8 mouse cellular contexts compared by ENCODE assay signal in the genomic region with DNA sequence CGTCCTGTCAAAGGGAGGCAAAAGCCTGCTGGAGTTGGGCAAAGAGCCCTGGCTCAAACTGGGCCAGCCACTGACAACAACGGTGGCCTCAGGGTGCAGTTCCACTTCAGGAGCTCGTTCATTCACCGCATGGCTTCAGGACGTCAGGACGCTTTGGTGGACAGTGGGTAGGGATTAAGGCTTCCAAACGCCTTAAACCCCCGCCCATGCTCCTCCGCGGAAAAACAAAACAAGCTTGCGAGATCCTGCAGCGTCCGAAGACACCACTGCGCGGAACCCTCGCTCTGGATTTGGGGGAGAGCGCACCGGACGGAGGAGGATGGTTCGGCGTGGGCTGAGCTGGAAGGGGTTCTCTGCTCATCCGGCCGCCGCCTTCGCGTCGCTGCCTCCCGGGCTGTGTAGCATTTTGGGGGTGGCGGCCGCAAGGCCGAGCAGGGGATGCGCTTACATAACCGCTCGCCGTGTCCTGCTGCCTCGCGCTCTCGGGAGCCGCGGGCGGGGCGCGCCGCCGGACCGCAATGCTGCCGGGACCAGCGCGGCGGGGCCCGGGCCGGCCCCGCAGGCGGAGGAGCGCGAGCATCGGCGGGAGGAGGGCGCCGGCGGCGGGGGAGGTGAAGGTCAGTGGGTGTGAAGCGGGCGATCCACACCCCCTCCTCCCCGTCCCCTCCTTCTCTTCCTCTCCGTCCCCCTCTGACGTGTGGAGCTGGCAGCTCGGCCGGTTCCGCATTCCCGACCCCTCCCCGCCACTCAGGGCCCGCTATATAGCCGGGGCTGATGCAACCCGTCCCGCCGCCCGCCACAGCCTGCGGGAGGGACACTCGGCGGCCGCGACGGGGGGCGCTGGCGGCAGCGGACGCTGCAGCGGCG. TPM values are rescaled to one million over a fixed set of nuclear protein-coding genes. Genes with fewer than 3 reads are reported as not detected.
DNase-seq lines count a peak whose midpoint lies in the region; ATAC-seq and TF ChIP-seq lines count a peak whose summit lies in the region.

Gene Jdp2 (plus strand): TSS at position 417 of the 867 bp plus-strand sequence.

- H3K4me3 ChIP-seq in embryonic fibroblast, embryonic 13.5 days (ENCODE audit: insufficient read depth, low read length): peak within 1 kb of the TSS; percentile 97
- peak within 1 kb of the TSS; percentile 81 for H3K4me3 ChIP-seq in heart, embryonic 11.5 days (ENCODE audit: low read depth, low read length)
- peak within 1 kb of the TSS; percentile 76 for H3K4me3 ChIP-seq in kidney, embryonic 15.5 days (replicated peaks)
- H3K4me3 ChIP-seq in liver, embryonic 11.5 days (ENCODE audit: low read depth, low read length): peak within 1 kb of the TSS; percentile 69
- H3K4me3 ChIP-seq in myocyte: peak within 1 kb of the TSS; percentile 95

- peaks cover 9% of the 10 kb centered on the region for H3K4me1 ChIP-seq in embryonic fibroblast, embryonic 13.5 days (ENCODE audit: control insufficient read depth, insufficient read depth, low read length)
- peaks cover 36% of the 10 kb centered on the region for H3K4me1 ChIP-seq in heart, embryonic 11.5 days (ENCODE audit: control insufficient read depth, insufficient read depth, low read length)
- peaks cover 52% of the 10 kb centered on the region for H3K4me1 ChIP-seq in kidney, embryonic 15.5 days
- peaks cover 6% of the 10 kb centered on the region for H3K4me1 ChIP-seq in liver, embryonic 11.5 days (replicated peaks; ENCODE audit: control insufficient read depth, insufficient read depth, low read length)

- TF ChIP-seq POLR2A in embryonic fibroblast, embryonic 13.5 days (IDR thresholded peaks at IDR 0.05; ENCODE audit: low read depth, low read length): peak; percentile 69
- peak; percentile 68 for TF ChIP-seq POLR2A in myocyte (IDR thresholded peaks at IDR 0.05; ENCODE audit: insufficient read length, low read depth)

- WGBS in heart, embryonic 11.5 days (ENCODE audit: insufficient replicate concordance): 1% methylated on average over 64 of the region's 90 CpGs
- under 1% methylated on average over 82 of the region's 90 CpGs for WGBS in kidney, embryonic 15.5 days
- 1% methylated on average over 82 of the region's 90 CpGs for WGBS in liver, embryonic 11.5 days

- peak within 1 kb of the TSS; percentile 86 for H3K4me2 ChIP-seq in heart, embryonic 11.5 days
- peak within 1 kb of the TSS; percentile 97 for H3K4me2 ChIP-seq in kidney, embryonic 15.5 days
- H3K4me2 ChIP-seq in liver, embryonic 11.5 days: peak within 1 kb of the TSS; percentile 83
- peak within 1 kb of the TSS; percentile 99 for H3K4me2 ChIP-seq in myocyte (ENCODE audit: low read depth)

- peak within 1 kb of the TSS; percentile 62 for H3K27ac ChIP-seq in embryonic fibroblast, embryonic 13.5 days (ENCODE audit: insufficient read depth, low read length)
- peak within 1 kb of the TSS; percentile 80 for H3K27ac ChIP-seq in heart, embryonic 11.5 days (ENCODE audit: low read depth, low read length)
- H3K27ac ChIP-seq in kidney, embryonic 15.5 days: peak within 1 kb of the TSS; percentile 88
- peak within 1 kb of the TSS; percentile 11; the same call in 1 of the 2 replicates for H3K27ac ChIP-seq in liver, embryonic 11.5 days (ENCODE audit: low read depth, low read length)

- no peaks in the 10 kb centered on the region for H3K36me3 ChIP-seq in heart, embryonic 11.5 days (ENCODE audit: control insufficient read depth, insufficient read depth, low read length)
- H3K36me3 ChIP-seq in kidney, embryonic 15.5 days: no peaks in the 10 kb centered on the region
- H3K36me3 ChIP-seq in liver, embryonic 11.5 days (ENCODE audit: control insufficient read depth, insufficient read depth, low read length): no peaks in the 10 kb centered on the region
- H3K36me3 ChIP-seq in myocyte (ENCODE audit: control insufficient read depth, insufficient read depth): no peaks in the 10 kb centered on the region

- H3K9ac ChIP-seq in heart, embryonic 11.5 days (ENCODE audit: low read depth, low read length): peak within 1 kb of the TSS; percentile 84
- H3K9ac ChIP-seq in kidney, embryonic 15.5 days: peak within 1 kb of the TSS; percentile 79
- peak within 1 kb of the TSS; percentile 58 for H3K9ac ChIP-seq in liver, embryonic 11.5 days (ENCODE audit: low read depth, low read length)

- no peaks in the 10 kb centered on the region for H3K9me3 ChIP-seq in heart, embryonic 11.5 days (replicated peaks; ENCODE audit: control insufficient read depth, low read length)
- H3K9me3 ChIP-seq in kidney, embryonic 15.5 days (replicated peaks): no peaks in the 10 kb centered on the region
- H3K9me3 ChIP-seq in liver, embryonic 11.5 days (ENCODE audit: control insufficient read depth, low read length): no peaks in the 10 kb centered on the region

- peak; percentile 84 for ATAC-seq in heart, embryonic 11.5 days (replicated peaks; ENCODE audit: insufficient number of reproducible peaks, low FRiP score, low TSS enrichment)
- ATAC-seq in kidney, embryonic 15.5 days (replicated peaks; ENCODE audit: low FRiP score): peak; percentile 92
- ATAC-seq in liver, embryonic 11.5 days (replicated peaks; ENCODE audit: low FRiP score): peak; percentile 73

- peak; percentile 80 for DNase-seq in 3T3-L1 (ENCODE audit: low read depth, low spot score)
- peak; percentile 68 to 76 for DNase-seq in adrenal gland, postnatal 4 days (ENCODE audit: low spot score in 2 of 2)
- DNase-seq in liver, embryonic 11.5 days (ENCODE audit: low spot score): peak; percentile 73
- peak; percentile 67 to 70 for DNase-seq in spleen, postnatal 36 days (ENCODE audit: low spot score in 2 of 2)

- peak within 1 kb of the TSS; percentile 93 for H3ac ChIP-seq in myocyte (ENCODE audit: control insufficient read depth, insufficient read length)

- no peak for TF ChIP-seq CTCF in embryonic fibroblast, embryonic 13.5 days (IDR thresholded peaks at IDR 0.05; ENCODE audit: borderline replicate concordance, insufficient read depth, low read length)

- peaks cover 39% of the 10 kb centered on the region for H3K79me2 ChIP-seq in myocyte (ENCODE audit: control insufficient read depth, insufficient read depth)

- no peaks in the 10 kb centered on the region for H3K27me3 ChIP-seq in heart, embryonic 11.5 days (ENCODE audit: control insufficient read depth, insufficient read depth, low read length)
- peaks cover 32% of the 10 kb centered on the region for H3K27me3 ChIP-seq in kidney, embryonic 15.5 days
- H3K27me3 ChIP-seq in liver, embryonic 11.5 days (replicated peaks; ENCODE audit: control insufficient read depth, insufficient read depth, low read length): peaks cover 49% of the 10 kb centered on the region
- no peaks in the 10 kb centered on the region for H3K27me3 ChIP-seq in myocyte (ENCODE audit: control insufficient read depth, insufficient read depth, insufficient read length)

TF ChIP-seq in myocyte, 11 proteins besides CTCF, POLR2A, EP300 and RAD21:
- TF ChIP-seq REST (IDR thresholded peaks at IDR 0.05; ENCODE audit: insufficient read depth, insufficient read length) (no peak), MAX (IDR thresholded peaks at IDR 0.05; ENCODE audit: low read depth) (no peak), USF1 (IDR thresholded peaks at IDR 0.05; ENCODE audit: low read depth) (no peak), MYOG (IDR thresholded peaks at IDR 0.05; ENCODE audit: control insufficient read depth in 1 of 3, insufficient read depth in 1 of 3, insufficient read length in 2 of 3, low read depth in 2 of 3) (peak in 1 of 3 experiments; percentile 26), POLR2AphosphoS2 (IDR thresholded peaks at IDR 0.05; ENCODE audit: insufficient read length, low read depth) (peak; percentile 64), E2F4 (IDR thresholded peaks at IDR 0.05; ENCODE audit: insufficient read depth) (no peak), TCF3 (IDR thresholded peaks at IDR 0.05; ENCODE audit: insufficient read length, low read depth) (no peak), CEBPB (IDR thresholded peaks at IDR 0.05; ENCODE audit: insufficient read depth, poor library complexity, severe bottlenecking) (peak; percentile 62; the same call in 1 of the 2 replicates), SRF (IDR thresholded peaks at IDR 0.05; ENCODE audit: control insufficient read depth, insufficient read length, low read depth) (no peak), MYOD1 (IDR thresholded peaks at IDR 0.05; ENCODE audit: control insufficient read depth in 1 of 3, insufficient read length in 2 of 3, low read depth in 2 of 3) (peak in 2 of 3 experiments; percentile 2 to 3)

RNA-seq across cellular contexts. Expression of gene Jdp2, which starts in this region (rescaled TPM):
- 10 to 100 TPM; 22.6 to 23.0 TPM for total RNA-seq in adrenal gland, postnatal 4 days (2021)
- 63.9 and 73.7 TPM in 2 replicates for polyA plus RNA-seq in embryonic fibroblast, embryonic 13.5 days (2011; ENCODE audit: insufficient read length, low read depth, missing spikeins)
- 0.49 and 0.62 TPM in 2 replicates for polyA plus RNA-seq in heart, embryonic 11.5 days (2014; fragmentation: Nextera tagmentation; extraction: Ambion mirVana)
- polyA plus RNA-seq in kidney, embryonic 15.5 days (2015; fragmentation: Nextera tagmentation; extraction: Ambion mirVana): 0.41 and 0.61 TPM in 2 replicates
- polyA plus RNA-seq in liver, embryonic 11.5 days (2014; fragmentation: Nextera tagmentation; extraction: Ambion mirVana): 0.21 and 0.59 TPM in 2 replicates
- polyA plus RNA-seq in myocyte (2012; fragmentation: generic; extraction: Trizol): 72.9 TPM

Comparison
In these comparisons a context has a peak if more than half of its experiments do, and no peak if none do; other contexts are left out.
1. Peak in every context shown above with its lines: DNase-seq, ATAC-seq, H3K4me3 ChIP-seq and H3K27ac ChIP-seq.
2. RNA of gene Jdp2 (polyA plus RNA-seq): 63.9 to 73.7 TPM in embryonic fibroblast, embryonic 13.5 days and 72.9 TPM in myocyte (single experiment); 0.49 to 0.62 TPM in heart, embryonic 11.5 days, 0.41 to 0.61 TPM in kidney, embryonic 15.5 days and 0.21 to 0.59 TPM in liver, embryonic 11.5 days; every median in the first group is over 10 times any median in the second.
3. Peak in ATAC-seq, H3K4me3 ChIP-seq, H3K27ac ChIP-seq, H3K9ac ChIP-seq and H3K4me2 ChIP-seq in heart, embryonic 11.5 days; RNA of the gene not detected or under 1 TPM.
4. Peak in ATAC-seq, H3K4me3 ChIP-seq, H3K27ac ChIP-seq, H3K9ac ChIP-seq and H3K4me2 ChIP-seq in kidney, embryonic 15.5 days; RNA of the gene not detected or under 1 TPM.
5. Peak in DNase-seq, ATAC-seq, H3K4me3 ChIP-seq, H3K27ac ChIP-seq, H3K9ac ChIP-seq and H3K4me2 ChIP-seq in liver, embryonic 11.5 days; RNA of the gene not detected or under 1 TPM.
6. H3K27ac ChIP-seq: peak in every context shown above with its lines; median percentile 88 in kidney, embryonic 15.5 days; 80 in heart, embryonic 11.5 days; 62 in embryonic fibroblast, embryonic 13.5 days; 11 in liver, embryonic 11.5 days.